Mouse (Mus musculus) thymus, adult 2 months (tissue): ENCODE data around the gene Soga1.
A peak's percentile ranks its signal among the peaks of the same experiment; 100 is the strongest.

Experiments
- CTCF ChIP-seq: fragments of 200-500 bp; IDR thresholded peaks from 2 replicates; pipeline ENCODE4 v1.5.1; 2012; ENCODE audit warnings: mild to moderate bottlenecking, control low read depth, low read length, moderate library complexity, borderline replicate concordance; ENCODE audit not compliant: control insufficient read depth, poor library complexity, insufficient read depth; ENCODE audit errors: extremely low read depth
- POLR2A ChIP-seq: fragments of 200-500 bp; IDR thresholded peaks from 2 replicates; pipeline ENCODE4 v1.6.1; 2012; ENCODE audit warnings: mild to moderate bottlenecking, low read length, control low read depth, moderate library complexity; ENCODE audit not compliant: control insufficient read depth, poor library complexity, insufficient read depth; ENCODE audit errors: extremely low read depth

DNA sequence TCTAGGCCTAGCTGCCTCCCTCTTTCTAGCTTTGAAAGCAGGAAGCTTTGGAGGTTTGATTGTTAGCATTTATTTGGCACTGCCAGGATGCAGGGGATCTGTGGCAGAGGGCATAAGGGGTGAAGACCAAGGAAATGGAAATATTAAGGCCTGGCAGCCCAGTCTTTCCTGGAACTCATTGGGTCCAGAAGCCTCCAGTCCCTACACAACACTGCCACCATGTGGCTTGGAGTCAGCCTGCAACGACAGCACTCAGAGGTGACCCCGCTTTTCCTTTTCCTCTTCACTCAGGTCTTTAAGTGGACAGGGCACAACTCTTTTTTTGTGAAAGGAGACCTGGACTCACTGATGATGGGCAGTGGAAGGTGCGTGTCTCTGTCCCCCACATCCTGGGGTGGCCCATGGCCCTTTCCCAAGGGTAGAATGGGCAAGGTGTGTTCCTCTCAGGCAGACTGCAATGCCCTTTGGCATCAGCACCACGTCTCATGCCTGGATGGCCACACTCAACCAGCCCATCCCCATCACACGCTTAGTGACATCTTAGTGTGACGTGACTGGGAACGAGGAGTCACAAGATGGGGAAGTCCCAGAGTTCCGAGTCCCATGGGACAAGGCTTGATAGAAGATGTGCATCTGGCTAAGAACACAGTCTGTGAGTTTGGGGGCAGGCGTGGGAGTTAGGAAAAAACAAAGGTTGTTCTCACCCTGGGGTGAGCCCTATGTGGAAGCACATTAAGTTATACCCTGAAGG, 16.1 kb upstream of the Soga1 start:
- TF ChIP-seq CTCF: peak; percentile 50; the same call in 1 of the 2 replicates
- no peak for TF ChIP-seq POLR2A
